Mouse (Mus musculus): ENCODE measurements around the gene Plin1. TPM values are rescaled to one million over a fixed set of nuclear protein-coding genes. Genes with fewer than 3 reads are reported as not detected.
A peak's percentile ranks its signal among the peaks of the same experiment; 100 is the strongest.

The Plin1 gene
- polyA plus RNA-seq, 1 experiment from 2014 or later: 0.07 TPM

- Histone ChIP-seq H3K9ac (ENCODE audit: low read length) (0 out of 2 replicates have a peak overlapping the region, but pooled peaks have one; percentile 4), H3K27me3 (ENCODE audit: control insufficient read depth, insufficient read depth, low read length) (no peaks in the 10 kb centered on the region), H3K27ac (ENCODE audit: low read depth, low read length) (no peak overlapping the region), H3K36me3 (ENCODE audit: control insufficient read depth, insufficient read depth, low read length) (no peaks in the 10 kb centered on the region), H3K4me1 (replicated peaks; ENCODE audit: control insufficient read depth, insufficient read depth, low read length) (no peaks in the 10 kb centered on the region), H3K9me3 (ENCODE audit: control insufficient read depth, low read length) (no peaks in the 10 kb centered on the region), H3K4me2 (ENCODE audit: low read depth, low read length, severe bottlenecking) (no peak overlapping the region), H3K4me3 (ENCODE audit: low read depth, low read length) (no peak overlapping the region)
- WGBS: 9% methylated on average over 8 of the region's 8 CpGs
- DNase-seq (ENCODE audit: low spot score) (peak; percentile 90), ATAC-seq (replicated peaks; ENCODE audit: low FRiP score) (peak; percentile 71)
Observed at GRCm38 (mm10) chr7:79729169-79729568, 3.5 kb downstream of the Plin1 start.

DNA sequence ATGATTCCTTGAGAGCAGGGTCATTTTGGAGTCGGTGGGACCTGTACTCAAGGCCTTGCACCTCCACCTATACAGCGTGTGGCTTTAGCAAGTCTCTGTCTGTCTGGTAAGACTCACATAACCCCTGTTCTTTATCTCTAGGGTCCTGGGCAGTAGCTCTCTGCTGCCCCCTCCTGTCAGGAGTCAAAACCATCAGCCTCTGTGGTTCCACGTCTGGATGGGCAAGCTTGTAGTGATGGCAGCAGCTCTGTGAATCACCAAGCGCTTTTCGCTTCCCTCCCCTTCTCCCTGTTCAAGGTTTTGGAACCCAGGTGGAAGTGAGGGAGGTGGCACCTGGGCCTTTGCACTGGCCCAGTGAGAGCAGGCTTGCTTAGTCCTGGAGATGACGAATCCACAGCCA lies 4.5 kb downstream of the Plin1 start:
- H3K27me3 ChIP-seq (ENCODE audit: control insufficient read depth, insufficient read depth, low read length): peaks cover under 1% of the 10 kb centered on the region; the same call in 1 of the 2 replicates
- peak; percentile 22; the same call in 1 of the 2 replicates for ATAC-seq (replicated peaks; ENCODE audit: low FRiP score)
- no peak overlapping the region for H3K4me2 ChIP-seq (ENCODE audit: low read depth, low read length, severe bottlenecking)
- H3K9me3 ChIP-seq (ENCODE audit: control insufficient read depth, low read length): no peaks in the 10 kb centered on the region
- H3K36me3 ChIP-seq (ENCODE audit: control insufficient read depth, insufficient read depth, low read length): no peaks in the 10 kb centered on the region
- H3K4me3 ChIP-seq (ENCODE audit: low read depth, low read length): no peak overlapping the region
- no peaks in the 10 kb centered on the region for H3K4me1 ChIP-seq (replicated peaks; ENCODE audit: control insufficient read depth, insufficient read depth, low read length)
- 27% methylated on average over 6 of the region's 6 CpGs for WGBS
- peak; percentile 83 for DNase-seq (ENCODE audit: low spot score)
- no peak overlapping the region for H3K9ac ChIP-seq (ENCODE audit: low read length)
- H3K27ac ChIP-seq (ENCODE audit: low read depth, low read length): no peak overlapping the region

GRCm38 (mm10) chr7:79727091-79727490 lies 5.6 kb downstream of the Plin1 start:
- no peaks in the 10 kb centered on the region for H3K36me3 ChIP-seq (ENCODE audit: control insufficient read depth, insufficient read depth, low read length)
- WGBS: 27% methylated on average over 2 of the region's 2 CpGs
- H3K9ac ChIP-seq (ENCODE audit: low read length): no peak overlapping the region
- peak; percentile 83 for DNase-seq (ENCODE audit: low spot score)
- no peaks in the 10 kb centered on the region for H3K9me3 ChIP-seq (ENCODE audit: control insufficient read depth, low read length)
- ATAC-seq (replicated peaks; ENCODE audit: low FRiP score): no peak
- peaks cover 9% of the 10 kb centered on the region for H3K27me3 ChIP-seq (ENCODE audit: control insufficient read depth, insufficient read depth, low read length)
- H3K4me1 ChIP-seq (replicated peaks; ENCODE audit: control insufficient read depth, insufficient read depth, low read length): no peaks in the 10 kb centered on the region
- no peak overlapping the region for H3K27ac ChIP-seq (ENCODE audit: low read depth, low read length)
- no peak overlapping the region for H3K4me2 ChIP-seq (ENCODE audit: low read depth, low read length, severe bottlenecking)
- no peak overlapping the region for H3K4me3 ChIP-seq (ENCODE audit: low read depth, low read length)

DNA sequence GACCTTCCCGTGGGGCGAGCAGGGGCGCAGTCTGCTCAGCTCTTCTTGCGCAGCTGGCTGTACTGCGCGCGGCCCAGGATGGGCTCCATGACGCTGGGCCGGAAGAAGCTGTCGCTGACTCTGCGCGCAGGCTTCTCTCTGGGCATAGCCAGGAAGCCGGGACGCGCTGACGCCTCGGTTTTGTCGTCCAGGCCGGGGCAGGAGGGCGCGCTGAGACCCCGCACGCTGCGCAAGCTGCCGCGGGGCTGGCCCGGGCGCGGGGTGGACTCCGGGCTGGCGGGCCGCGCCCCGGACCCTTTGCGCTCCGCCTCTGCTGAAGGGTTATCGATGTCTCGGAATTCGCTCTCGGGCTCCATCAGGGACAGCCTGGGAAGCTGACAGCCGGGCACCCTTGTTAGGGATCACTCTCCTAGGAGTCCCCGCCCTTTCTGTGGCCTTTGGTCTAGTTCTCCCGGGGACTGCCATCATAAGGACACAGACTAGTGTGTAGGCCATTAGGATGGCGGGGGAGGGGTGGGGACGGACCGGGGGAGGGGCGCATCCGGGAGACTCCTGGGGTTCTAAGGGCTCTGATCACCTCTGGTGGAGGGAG lies 11.2 kb downstream of the Plin1 start:
- no peaks in the 10 kb centered on the region for H3K36me3 ChIP-seq (ENCODE audit: control insufficient read depth, insufficient read depth, low read length)
- DNase-seq (ENCODE audit: low spot score) (peak; percentile 73), ATAC-seq (replicated peaks; ENCODE audit: low FRiP score) (peak; percentile 53; the same call in 1 of the 2 replicates)
- H3K4me1 ChIP-seq (replicated peaks; ENCODE audit: control insufficient read depth, insufficient read depth, low read length): peaks cover 3% of the 10 kb centered on the region; the same call in 1 of the 2 replicates
- WGBS: under 1% methylated on average over 48 of the region's 48 CpGs
- H3K9me3 ChIP-seq (ENCODE audit: control insufficient read depth, low read length): no peaks in the 10 kb centered on the region
- peak overlapping the region; percentile 82 for H3K4me2 ChIP-seq (ENCODE audit: low read depth, low read length, severe bottlenecking)
- H3K4me3 ChIP-seq (ENCODE audit: low read depth, low read length): peak overlapping the region; percentile 54
- no peak overlapping the region for H3K27ac ChIP-seq (ENCODE audit: low read depth, low read length)
- peaks cover 20% of the 10 kb centered on the region for H3K27me3 ChIP-seq (ENCODE audit: control insufficient read depth, insufficient read depth, low read length)
- H3K9ac ChIP-seq (ENCODE audit: low read length): peak overlapping the region; percentile 68

GRCm38 (mm10) chr7:79715187-79715981 lies 17.3 kb downstream of the Plin1 start, which contains the start of gene Kif7:
TSS of gene Kif7 (minus strand) at chr7:79715720.
- under 1% methylated on average over 54 of the region's 55 CpGs for WGBS
- no peak within 1 kb of the TSS for H3K27ac ChIP-seq (ENCODE audit: low read depth, low read length)

DNA sequence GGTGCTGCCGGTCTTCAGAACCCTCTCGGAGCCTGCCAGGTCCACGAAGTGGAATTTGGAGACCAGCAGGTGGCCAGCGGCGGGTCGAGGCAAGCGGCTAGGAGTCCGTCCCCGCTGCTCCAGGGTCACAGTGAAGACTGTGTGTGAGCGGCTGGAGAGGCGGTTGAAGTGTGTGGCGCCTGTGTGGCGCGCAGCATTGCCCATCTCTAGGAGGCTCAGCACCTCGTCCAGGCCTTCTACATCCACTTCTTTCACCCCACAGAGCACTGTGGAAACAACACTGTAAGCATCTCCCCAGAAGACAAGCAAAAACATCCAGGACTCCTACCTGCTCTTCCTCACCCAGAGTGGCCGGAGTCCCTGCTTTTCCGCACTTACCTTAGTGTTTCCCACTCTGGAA lies 21.9 kb downstream of the Plin1 start:
- Histone ChIP-seq H3K9ac (ENCODE audit: low read length) (peak overlapping the region; percentile 45; the same call in 1 of the 2 replicates), H3K36me3 (ENCODE audit: control insufficient read depth, insufficient read depth, low read length) (no peaks in the 10 kb centered on the region; the same call in 1 of the 2 replicates), H3K4me3 (ENCODE audit: low read depth, low read length) (peak overlapping the region; percentile 32), H3K27ac (ENCODE audit: low read depth, low read length) (no peak overlapping the region), H3K9me3 (ENCODE audit: control insufficient read depth, low read length) (no peaks in the 10 kb centered on the region), H3K27me3 (ENCODE audit: control insufficient read depth, insufficient read depth, low read length) (peaks cover 6% of the 10 kb centered on the region; the same call in 1 of the 2 replicates), H3K4me1 (replicated peaks; ENCODE audit: control insufficient read depth, insufficient read depth, low read length) (peaks cover 11% of the 10 kb centered on the region; the same call in 1 of the 2 replicates), H3K4me2 (ENCODE audit: low read depth, low read length, severe bottlenecking) (peak overlapping the region; percentile 68)
- DNase-seq (ENCODE audit: low spot score) (no peak), ATAC-seq (replicated peaks; ENCODE audit: low FRiP score) (no peak)
- WGBS: 24% methylated on average over 17 of the region's 17 CpGs

More at GRCm38 (mm10) chr7:79715187-79715981, 17.3 kb downstream of the Plin1 start, which contains the start of gene Kif7:
- no peaks in the 10 kb centered on the region for H3K9me3 ChIP-seq (ENCODE audit: control insufficient read depth, low read length)
- H3K4me3 ChIP-seq (ENCODE audit: low read depth, low read length): peak within 1 kb of the TSS; percentile 68
- peak; percentile 92 for ATAC-seq (replicated peaks; ENCODE audit: low FRiP score)
- H3K4me2 ChIP-seq (ENCODE audit: low read depth, low read length, severe bottlenecking): peak within 1 kb of the TSS; percentile 85
- peaks cover 6% of the 10 kb centered on the region; the same call in 1 of the 2 replicates for H3K27me3 ChIP-seq (ENCODE audit: control insufficient read depth, insufficient read depth, low read length)
- H3K4me1 ChIP-seq (replicated peaks; ENCODE audit: control insufficient read depth, insufficient read depth, low read length): peaks cover 11% of the 10 kb centered on the region; the same call in 1 of the 2 replicates
- H3K36me3 ChIP-seq (ENCODE audit: control insufficient read depth, insufficient read depth, low read length): no peaks in the 10 kb centered on the region
- peak; percentile 96 for DNase-seq (ENCODE audit: low spot score)
- peak within 1 kb of the TSS; percentile 76 for H3K9ac ChIP-seq (ENCODE audit: low read length)

DNA sequence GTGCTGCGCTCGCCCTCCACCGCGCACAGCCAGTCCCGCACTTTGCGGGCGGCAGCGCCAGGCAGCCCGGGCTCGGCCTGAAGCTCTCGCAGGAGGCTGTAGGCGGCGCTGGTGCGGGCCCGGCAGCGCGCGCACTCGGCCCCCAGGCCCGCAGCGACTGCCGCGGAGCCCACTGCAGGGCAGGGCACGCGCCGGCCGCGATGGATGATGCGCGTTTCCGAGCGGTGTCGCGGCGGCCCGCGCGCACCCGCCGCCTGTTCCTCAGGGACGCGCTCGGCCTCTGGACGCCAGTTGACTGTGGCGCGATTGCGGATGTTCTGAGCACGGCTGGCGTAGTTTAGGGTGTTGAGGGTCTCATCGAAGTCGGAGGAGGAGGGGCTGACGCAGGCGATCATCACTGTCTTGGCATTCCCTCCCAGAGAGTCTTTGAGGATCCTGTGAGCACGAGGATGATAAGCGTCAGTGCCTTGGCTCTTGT lies 22.5 kb downstream of the Plin1 start:
- Histone ChIP-seq H3K4me2 (ENCODE audit: low read depth, low read length, severe bottlenecking) (peak overlapping the region; percentile 68), H3K27ac (ENCODE audit: low read depth, low read length) (no peak overlapping the region), H3K36me3 (ENCODE audit: control insufficient read depth, insufficient read depth, low read length) (no peaks in the 10 kb centered on the region; the same call in 1 of the 2 replicates), H3K27me3 (ENCODE audit: control insufficient read depth, insufficient read depth, low read length) (peaks cover 6% of the 10 kb centered on the region; the same call in 1 of the 2 replicates), H3K9me3 (ENCODE audit: control insufficient read depth, low read length) (no peaks in the 10 kb centered on the region), H3K4me3 (ENCODE audit: low read depth, low read length) (peak overlapping the region; percentile 32), H3K9ac (ENCODE audit: low read length) (peak overlapping the region; percentile 53), H3K4me1 (replicated peaks; ENCODE audit: control insufficient read depth, insufficient read depth, low read length) (peaks cover 11% of the 10 kb centered on the region; the same call in 1 of the 2 replicates)
- WGBS: under 1% methylated on average over 55 of the region's 55 CpGs
- ATAC-seq (replicated peaks; ENCODE audit: low FRiP score) (peak; percentile 84), DNase-seq (ENCODE audit: low spot score) (peak; percentile 90)

GRCm38 (mm10) chr7:79705210-79705609 lies 27.5 kb downstream of the Plin1 start:
- no peaks in the 10 kb centered on the region for H3K9me3 ChIP-seq (ENCODE audit: control insufficient read depth, low read length)
- H3K9ac ChIP-seq (ENCODE audit: low read length): no peak overlapping the region
- H3K36me3 ChIP-seq (ENCODE audit: control insufficient read depth, insufficient read depth, low read length): peaks cover 5% of the 10 kb centered on the region; the same call in 1 of the 2 replicates
- no peak overlapping the region for H3K4me3 ChIP-seq (ENCODE audit: low read depth, low read length)
- H3K27ac ChIP-seq (ENCODE audit: low read depth, low read length): no peak overlapping the region
- DNase-seq (ENCODE audit: low spot score) (no peak), ATAC-seq (replicated peaks; ENCODE audit: low FRiP score) (no peak)
- 92% methylated on average over 5 of the region's 5 CpGs for WGBS
- H3K4me1 ChIP-seq (replicated peaks; ENCODE audit: control insufficient read depth, insufficient read depth, low read length): peaks cover 3% of the 10 kb centered on the region; the same call in 1 of the 2 replicates
- no peaks in the 10 kb centered on the region for H3K27me3 ChIP-seq (ENCODE audit: control insufficient read depth, insufficient read depth, low read length)
- no peak overlapping the region for H3K4me2 ChIP-seq (ENCODE audit: low read depth, low read length, severe bottlenecking)
